26 mouse cellular contexts compared by ENCODE assay signal in the genomic region with DNA sequence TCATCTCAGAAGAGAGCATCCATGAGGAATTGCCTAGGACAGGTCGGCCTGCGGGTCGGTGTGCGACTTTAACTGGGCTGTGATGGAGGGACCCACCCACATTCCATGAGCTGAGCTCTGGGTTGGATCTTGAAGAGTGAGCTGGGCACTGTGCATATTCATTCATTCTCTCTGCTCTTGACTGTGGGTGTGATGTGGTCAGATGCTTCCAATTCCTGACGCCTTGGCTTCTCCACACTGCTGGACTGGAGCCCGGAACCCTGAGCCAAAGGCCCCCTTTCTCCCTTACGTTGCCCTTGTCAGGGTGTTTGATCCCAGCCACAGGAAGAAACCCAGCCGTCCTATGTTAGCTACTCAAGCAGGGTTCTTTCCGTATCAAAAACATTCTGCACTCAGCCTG. TPM values are rescaled to one million over a fixed set of nuclear protein-coding genes. Genes with fewer than 3 reads are reported as not detected.
DNase-seq lines count a peak whose midpoint lies in the region; ATAC-seq and TF ChIP-seq lines count a peak whose summit lies in the region.
"Had no signal": no experiment of that assay in that cellular context is flagged by ENCODE, and none has a peak within 500 bp of the region (broad histone marks: within the 10 kb centered on the region; RNA-seq: fewer than 3 reads in every experiment).

No protein-coding gene starts in this region.

- peaks cover 42% of the 10 kb centered on the region for H3K36me3 ChIP-seq in lung, embryonic 14.5 days (ENCODE audit: insufficient read depth)
- H3K36me3 ChIP-seq in midbrain, embryonic 13.5 days: peaks cover 61% of the 10 kb centered on the region

- no peak overlapping the region for H3K27ac ChIP-seq in lung, embryonic 14.5 days (ENCODE audit: low read depth)
- H3K27ac ChIP-seq in midbrain, embryonic 13.5 days: no peak overlapping the region
- H3K27ac ChIP-seq: embryonic facial prominence, embryonic 13.5 days; heart, embryonic 13.5 days; hindbrain, embryonic 10.5 days; hindbrain, embryonic 15.5 days; kidney, postnatal 0 days; left cerebral cortex, adult 2 months; limb, embryonic 13.5 days; neural tube, embryonic 12.5 days had no signal

- H3K9me3 ChIP-seq in lung, embryonic 14.5 days (ENCODE audit: low read depth, low read length): no peaks in the 10 kb centered on the region
- no peaks in the 10 kb centered on the region for H3K9me3 ChIP-seq in midbrain, embryonic 13.5 days
- H3K9me3 ChIP-seq: embryonic facial prominence, embryonic 13.5 days; heart, embryonic 13.5 days; hindbrain, embryonic 15.5 days; neural tube, embryonic 12.5 days had no signal

- DNase-seq in lung, embryonic 14.5 days: peak; percentile 80
- no peak for DNase-seq in lung, adult 18-20 months
- DNase-seq in ZHBTc4 (ENCODE audit: low read depth, low spot score): peak; percentile 70
- DNase-seq in lung, postnatal 14 days: peak; percentile 34
- no peak for DNase-seq in ovary, postnatal 36 days (ENCODE audit: low spot score)
- DNase-seq: adrenal gland, postnatal 14 days; cerebellum, adult 11 months; cerebellum, adult 9-11 months; kidney, adult 11 months; thymus, adult 2 months had no signal

- no peak overlapping the region for H3K4me2 ChIP-seq in lung, embryonic 14.5 days
- H3K4me2 ChIP-seq in midbrain, embryonic 13.5 days (replicated peaks): no peak overlapping the region
- H3K4me2 ChIP-seq: embryonic facial prominence, embryonic 13.5 days; heart, embryonic 13.5 days; hindbrain, embryonic 15.5 days; limb, embryonic 13.5 days; liver, embryonic 11.5 days; midbrain, embryonic 11.5 days; neural tube, embryonic 12.5 days had no signal

- peaks cover 8% of the 10 kb centered on the region; the same call in 1 of the 2 replicates for H3K4me1 ChIP-seq in lung, embryonic 14.5 days (ENCODE audit: insufficient read depth)
- H3K4me1 ChIP-seq in midbrain, embryonic 13.5 days (replicated peaks): peaks cover 9% of the 10 kb centered on the region

- no peak overlapping the region for H3K9ac ChIP-seq in lung, embryonic 14.5 days
- H3K9ac ChIP-seq in midbrain, embryonic 13.5 days (replicated peaks): no peak overlapping the region
- H3K9ac ChIP-seq: embryonic facial prominence, embryonic 13.5 days; heart, embryonic 13.5 days; hindbrain, embryonic 15.5 days; limb, embryonic 13.5 days; neural tube, embryonic 12.5 days had no signal

- peaks cover 17% of the 10 kb centered on the region for H3K27me3 ChIP-seq in lung, embryonic 14.5 days (ENCODE audit: insufficient read depth, low read length)
- H3K27me3 ChIP-seq in midbrain, embryonic 13.5 days: peaks cover 17% of the 10 kb centered on the region

- TF ChIP-seq CTCF in lung, embryonic 14.5 days (IDR thresholded peaks at IDR 0.05; ENCODE audit: low read depth): no peak

- WGBS in lung, embryonic 14.5 days: 66% methylated on average over 9 of the region's 9 CpGs
- 96% methylated on average over 9 of the region's 9 CpGs for WGBS in midbrain, embryonic 13.5 days

- no peak overlapping the region for H3K4me3 ChIP-seq in lung, embryonic 14.5 days (ENCODE audit: low read depth, low read length)
- no peak overlapping the region for H3K4me3 ChIP-seq in midbrain, embryonic 13.5 days (replicated peaks)
- H3K4me3 ChIP-seq: embryonic facial prominence, embryonic 13.5 days; heart, embryonic 13.5 days; hindbrain, embryonic 10.5 days; hindbrain, embryonic 15.5 days; left cerebral cortex, adult 2 months; limb, embryonic 13.5 days; myocyte; neural tube, embryonic 12.5 days had no signal

- peak; percentile 60 for ATAC-seq in lung, embryonic 14.5 days (ENCODE audit: insufficient read depth)
- ATAC-seq in midbrain, embryonic 13.5 days: no peak
- ATAC-seq: forebrain, embryonic 16.5 days; inflammation-experienced regulatory T-cells, adult 6 months had no signal

RNA-seq across cellular contexts. Expression of a gene that starts 4.6 kb away (rescaled TPM):
- polyA plus RNA-seq in lung, embryonic 14.5 days (2014; fragmentation: Nextera tagmentation; extraction: Ambion mirVana): not detected in 2 replicates
- 0.05 and 0.06 TPM in 2 replicates for polyA plus RNA-seq in midbrain, embryonic 13.5 days (2015; fragmentation: Nextera tagmentation; extraction: Ambion mirVana)
- polyA plus RNA-seq: forebrain, embryonic 11.5 days; hindbrain, embryonic 10.5 days; inflammation-experienced regulatory T-cells, adult 6 months; liver, embryonic 11.5 days; liver, embryonic 16.5 days; neural tube, embryonic 12.5 days had no signal

RNA-seq across cellular contexts. Expression of a gene that starts 17.2 kb away (rescaled TPM):
- 40.0 and 46.6 TPM in 2 replicates for polyA plus RNA-seq in lung, embryonic 14.5 days (2014; fragmentation: Nextera tagmentation; extraction: Ambion mirVana)
- 38.5 and 43.4 TPM in 2 replicates for polyA plus RNA-seq in midbrain, embryonic 13.5 days (2015; fragmentation: Nextera tagmentation; extraction: Ambion mirVana)

RNA-seq across cellular contexts. Expression of a gene that starts 28.2 kb away (rescaled TPM):
- polyA plus RNA-seq in lung, embryonic 14.5 days (2014; fragmentation: Nextera tagmentation; extraction: Ambion mirVana): 2.1 and 2.3 TPM in 2 replicates
- polyA plus RNA-seq in midbrain, embryonic 13.5 days (2015; fragmentation: Nextera tagmentation; extraction: Ambion mirVana): 8.2 and 12.1 TPM in 2 replicates

RNA-seq across cellular contexts. Expression of a gene that starts 31.1 kb away (rescaled TPM):
- polyA plus RNA-seq in lung, embryonic 14.5 days (2014; fragmentation: Nextera tagmentation; extraction: Ambion mirVana): 74.6 and 77.9 TPM in 2 replicates
- polyA plus RNA-seq in midbrain, embryonic 13.5 days (2015; fragmentation: Nextera tagmentation; extraction: Ambion mirVana): 77.1 and 83.8 TPM in 2 replicates

RNA-seq across cellular contexts. Expression of a gene that starts 59.2 kb away (rescaled TPM):
- polyA plus RNA-seq in lung, embryonic 14.5 days (2014; fragmentation: Nextera tagmentation; extraction: Ambion mirVana): 0.17 and 0.27 TPM in 2 replicates
- 0.19 and 0.36 TPM in 2 replicates for polyA plus RNA-seq in midbrain, embryonic 13.5 days (2015; fragmentation: Nextera tagmentation; extraction: Ambion mirVana)
- polyA plus RNA-seq: heart, embryonic 13.5 days; inflammation-experienced regulatory T-cells, adult 6 months; liver, embryonic 16.5 days; myocyte had no signal

Comparison
In these comparisons a context has a peak if more than half of its experiments do, and no peak if none do; other contexts are left out.
1. DNase-seq: peak in lung, embryonic 14.5 days (single experiment), ZHBTc4 (single experiment) and lung, postnatal 14 days (single experiment); none in lung, adult 18-20 months (0 of 2) and ovary, postnatal 36 days (single experiment).